Mouse (Mus musculus) CH12.LX (cell line): Measurements from ENCODE around the gene Cacna2d1. TPM values are rescaled to one million over a fixed set of nuclear protein-coding genes. Genes with fewer than 3 reads are reported as not detected.

ENCODE experiments used
- DNase-seq: peaks from one replicate; pipeline ENCODE4 v3.0.0-alpha.2; 2013; ENCODE audit errors: extremely low read depth
- H3K27ac ChIP-seq: 2 replicates; pipeline ENCODE4 v1.5.1; 2012; ENCODE audit warnings: low read depth, mild to moderate bottlenecking, control low read depth, moderate library complexity; ENCODE audit not compliant: insufficient read depth
- H3K27me3 ChIP-seq: replicated peaks from 2 replicates; pipeline ENCODE3; 2012; ENCODE audit warnings: inconsistent platforms
- H3K36me3 ChIP-seq, 2 experiments: replicated peaks in 1 of 2; 2 replicates each; pipeline versions ENCODE3 to v1.6.1; 2012; ENCODE audit warnings: inconsistent platforms in 1 of 2, low read length in 1 of 2, mild to moderate bottlenecking in 1 of 2, mixed read lengths in 1 of 2, moderate library complexity in 1 of 2; ENCODE audit not compliant: control insufficient read depth in 1 of 2, insufficient read depth in 1 of 2
- H3K4me1 ChIP-seq, 2 experiments: 2 replicates each; pipeline ENCODE4 v1.6.1; 2012; ENCODE audit warnings: inconsistent platforms in 1 of 2, moderate library complexity in 1 of 2; ENCODE audit not compliant: insufficient read depth in 2 of 2, control insufficient read depth in 1 of 2
- H3K4me2 ChIP-seq: 2 replicates; pipeline ENCODE4 v1.6.1; 2012; ENCODE audit warnings: low read depth, mild to moderate bottlenecking, control low read depth; ENCODE audit not compliant: poor library complexity, insufficient read depth, severe bottlenecking
- H3K4me3 ChIP-seq, 3 experiments: fragments of 150-350 bp in 1 of 3; sonication (generic) in 1 of 3; replicated peaks in 1 of 3; 2 replicates each; pipeline versions ENCODE3 to v1.5.1; 2011 to 2012; ENCODE audit warnings: low read depth in 2 of 3, low read length in 2 of 3, mild to moderate bottlenecking in 2 of 3, moderate library complexity in 2 of 3, control low read depth in 1 of 3, improper control_type of control experiment in 1 of 3, inconsistent platforms in 1 of 3, mixed read lengths in 1 of 3; ENCODE audit not compliant: poor library complexity in 1 of 3
- H3K79me2 ChIP-seq: replicated peaks from 2 replicates; pipeline ENCODE4 v1.6.1; 2012; ENCODE audit warnings: mild to moderate bottlenecking, moderate library complexity; ENCODE audit not compliant: control insufficient read depth, poor library complexity, insufficient read depth, severe bottlenecking; ENCODE audit errors: extremely low read depth
- H3K9ac ChIP-seq: 2 replicates; pipeline ENCODE4 v1.6.1; 2012; ENCODE audit warnings: low read depth, mild to moderate bottlenecking, control low read depth, moderate library complexity; ENCODE audit not compliant: insufficient read depth
- H3K9me3 ChIP-seq: replicated peaks from 2 replicates; pipeline ENCODE3; 2012; ENCODE audit warnings: low read length, inconsistent platforms, mixed read lengths
- CHD1 ChIP-seq: IDR thresholded peaks from 2 replicates; pipeline ENCODE4 v1.6.1; 2012; ENCODE audit warnings: low read depth, low read length, improper control_type of control experiment, inconsistent platforms
- E2F4 ChIP-seq: IDR thresholded peaks from 2 replicates; pipeline ENCODE4 v1.6.1; 2011; ENCODE audit warnings: low read depth, low read length, improper control_type of control experiment; ENCODE audit not compliant: insufficient replicate concordance
- HCFC1 ChIP-seq: IDR thresholded peaks from 2 replicates; pipeline ENCODE4 v1.6.1; 2012; ENCODE audit warnings: low read depth, mild to moderate bottlenecking, inconsistent platforms, low read length, improper control_type of control experiment
- IRF4 ChIP-seq: IDR thresholded peaks from 2 replicates; pipeline ENCODE4 v1.6.1; 2014; ENCODE audit warnings: low read depth, mild to moderate bottlenecking, inconsistent platforms, low read length, improper control_type of control experiment
- JUND ChIP-seq: conservative IDR thresholded peaks from 2 replicates; pipeline ENCODE4 v1.6.1; 2011; ENCODE audit warnings: low read depth, low read length, improper control_type of control experiment
- KAT2A ChIP-seq: IDR thresholded peaks from 2 replicates; pipeline ENCODE4 v1.6.1; 2012; ENCODE audit warnings: low read length, improper control_type of control experiment, inconsistent platforms; ENCODE audit not compliant: insufficient replicate concordance
- MAX ChIP-seq: IDR thresholded peaks from 2 replicates; pipeline ENCODE4 v1.6.1; 2011; ENCODE audit warnings: low read length, improper control_type of control experiment
- MAZ ChIP-seq: IDR thresholded peaks from 2 replicates; pipeline ENCODE4 v1.6.1; 2012; ENCODE audit warnings: low read depth, mild to moderate bottlenecking, inconsistent platforms, low read length, improper control_type of control experiment, moderate library complexity
- MEF2A ChIP-seq: IDR thresholded peaks from 2 replicates; pipeline ENCODE4 v1.6.1; 2014; ENCODE audit warnings: low read depth, mild to moderate bottlenecking, inconsistent platforms, low read length, improper control_type of control experiment, borderline replicate concordance
- NELFE ChIP-seq: IDR thresholded peaks from 2 replicates; pipeline ENCODE4 v1.6.1; 2011; ENCODE audit warnings: low read depth, low read length, improper control_type of control experiment
- PAX5 ChIP-seq: IDR thresholded peaks from 2 replicates; pipeline ENCODE4 v1.6.1; 2012; ENCODE audit warnings: low read length, inconsistent platforms, mixed read lengths
- POLR2A ChIP-seq: IDR thresholded peaks from 2 replicates; pipeline ENCODE4 v1.6.1; 2011; ENCODE audit warnings: low read depth, mild to moderate bottlenecking, improper control_type of control experiment, low read length
- RAD21 ChIP-seq: IDR thresholded peaks from 2 replicates; pipeline ENCODE4 v1.6.1; 2011; ENCODE audit warnings: low read depth, mild to moderate bottlenecking, low read length, improper control_type of control experiment, moderate library complexity
- RCOR1 ChIP-seq: conservative IDR thresholded peaks from 2 replicates; pipeline ENCODE4 v1.6.1; 2012; ENCODE audit warnings: low read depth, mild to moderate bottlenecking, inconsistent platforms, low read length, improper control_type of control experiment
- SIN3A ChIP-seq: IDR thresholded peaks from 2 replicates; pipeline ENCODE4 v1.6.1; 2012; ENCODE audit warnings: low read length, improper control_type of control experiment, inconsistent platforms
- TCF12 ChIP-seq: IDR thresholded peaks from 2 replicates; pipeline ENCODE4 v1.6.1; 2014; ENCODE audit warnings: low read depth, mild to moderate bottlenecking, inconsistent platforms, low read length, improper control_type of control experiment
- UBTF ChIP-seq: IDR thresholded peaks from 2 replicates; pipeline ENCODE4 v1.6.1; 2012; ENCODE audit warnings: low read depth, mild to moderate bottlenecking, inconsistent platforms, low read length, improper control_type of control experiment, moderate library complexity
- ZC3H11A ChIP-seq: IDR thresholded peaks from 2 replicates; pipeline ENCODE4 v1.6.1; 2012; ENCODE audit warnings: low read depth, mild to moderate bottlenecking, inconsistent platforms, low read length, improper control_type of control experiment
- ZKSCAN1 ChIP-seq: IDR thresholded peaks from 2 replicates; pipeline ENCODE4 v1.6.1; 2012; ENCODE audit warnings: low read depth, inconsistent platforms, low read length, improper control_type of control experiment, borderline replicate concordance
- dilution Hi-C: fragments of 300-500 bp; cut with MboI; formaldehyde crosslinking; loops from 2 replicates; pipeline ENCODE4 v1.14.3; 2020; ENCODE audit warnings: low sequenced_read_pairs; ENCODE audit not compliant: extremely low pct_unique_long_range_greater_than_20kb, extremely low pct_ligation_motif_present
- in situ Hi-C: fragments of 300-500 bp; cut with MboI; formaldehyde crosslinking; loops from 3 replicates; pipeline ENCODE4 v1.14.3; 2019; ENCODE audit warnings: low sequenced_read_pairs, low pct_ligation_motif_present, low pct_unique_long_range_greater_than_20kb, mixed read lengths
- polyA plus RNA-seq: library from polyadenylated mRNA; unstranded; fragments of >175 nt; gene quantifications from 2 replicates; pipeline ENCODE4 v1.2.1, GENCODE M21; 2012; ENCODE audit warnings: low read depth; ENCODE audit not compliant: insufficient read length
- total RNA-seq, 2 experiments: library from RNA; depleted of rRNA; stranded (reverse); fragments of 300-350 nt in 1 of 2; fragments of >200 nt in 1 of 2; gene quantifications; 2 replicates each; pipeline ENCODE4 v1.2.3; 2012 to 2014

Cacna2d1 gene
- total and polyA plus RNA-seq, 3 experiments: 0.13 to 1.3 (median 0.28) TPM

DNA sequence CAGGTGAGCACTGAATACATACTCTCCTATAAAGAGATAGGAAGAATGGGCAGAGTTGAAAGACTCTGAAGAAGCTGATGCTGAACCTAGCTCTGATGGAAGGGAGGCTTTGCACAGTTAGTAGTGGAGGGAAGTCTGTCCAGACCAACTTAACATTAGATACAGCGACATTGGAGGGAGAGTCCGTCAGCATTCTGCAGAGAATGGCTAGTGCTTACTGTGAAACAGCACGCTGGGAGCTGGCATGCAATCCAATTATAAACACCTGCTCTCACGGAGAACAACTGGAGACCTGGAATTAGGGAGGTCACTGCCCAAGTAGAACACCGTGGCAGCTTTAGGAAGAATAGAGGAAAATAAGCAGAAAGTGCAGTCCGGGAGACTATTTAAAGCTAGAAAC, 300.4 kb downstream of the Cacna2d1 start:
- Histone ChIP-seq H3K79me2 (no peaks in the 10 kb centered on the region), H3K4me2 (no peak overlapping the region), H3K36me3 (no peaks in the 10 kb centered on the region), H3K27me3 (no peaks in the 10 kb centered on the region), H3K9me3 (peaks cover 2% of the 10 kb centered on the region), H3K4me1 (no peaks in the 10 kb centered on the region), H3K9ac (no peak overlapping the region), H3K4me3 (no peak overlapping the region), H3K27ac (no peak overlapping the region)
- DNase-seq: no peak
- TF ChIP-seq CHD1 (no peak), RAD21 (no peak), UBTF (no peak), JUND (no peak), HCFC1 (no peak), RCOR1 (no peak)
- in situ Hi-C loops (no loop called here), dilution Hi-C loops (no loop called here)

DNA sequence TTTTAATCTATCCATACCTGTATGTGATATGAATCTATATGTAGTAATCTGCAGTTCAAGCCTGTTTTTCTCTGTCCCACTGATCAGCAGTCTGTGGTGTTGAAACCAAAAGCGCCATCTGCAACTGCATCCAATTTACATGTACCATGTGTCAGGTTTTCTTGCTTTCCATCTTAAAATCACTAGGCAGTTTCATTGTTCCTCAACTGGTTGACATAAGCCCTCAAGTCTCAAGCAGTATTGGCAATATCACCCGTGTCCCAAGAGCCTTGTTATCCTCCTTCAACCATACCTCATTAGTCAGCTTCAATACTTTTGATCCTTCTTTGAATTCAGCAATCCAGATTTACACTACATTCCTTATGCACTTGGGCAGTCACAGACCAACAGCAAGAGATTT, 301.4 kb downstream of the Cacna2d1 start:
- Histone ChIP-seq H3K4me2 (no peak overlapping the region), H3K27ac (no peak overlapping the region), H3K79me2 (no peaks in the 10 kb centered on the region), H3K4me3 (no peak overlapping the region)
- dilution Hi-C loops: no loop called here
- TF ChIP-seq ZC3H11A (no peak), E2F4 (no peak), POLR2A (no peak), MEF2A (no peak), NELFE (no peak), MAZ (no peak), IRF4 (no peak)
- TF ChIP-seq, all 38 proteins: peak for 0
- Histone ChIP-seq H3K4me1 (no peaks in the 10 kb centered on the region), H3K9ac (no peak overlapping the region), H3K36me3 (no peaks in the 10 kb centered on the region), H3K9me3 (peaks cover 2% of the 10 kb centered on the region), H3K27me3 (no peaks in the 10 kb centered on the region)
- in situ Hi-C loops: no loop called here
- DNase-seq: peak; percentile 1

DNA sequence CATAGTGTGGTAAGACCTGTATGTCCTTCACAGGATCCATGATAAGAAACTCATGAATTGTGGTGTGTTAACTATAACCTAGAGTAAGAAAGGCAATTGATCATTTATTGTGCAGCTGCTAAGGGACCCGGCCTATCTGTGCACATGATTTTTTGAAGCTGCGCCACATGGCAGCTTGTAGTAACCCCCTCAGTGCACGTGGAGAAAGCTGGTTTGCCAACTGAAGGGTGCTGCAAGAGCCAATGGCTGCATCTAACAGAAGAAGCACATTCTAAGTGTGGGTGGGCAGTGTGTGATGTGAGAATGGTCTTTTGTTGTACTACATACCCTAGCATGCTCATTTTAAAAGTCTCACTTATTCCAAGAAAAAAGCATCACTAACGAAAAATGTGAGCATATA, 302.1 kb downstream of the Cacna2d1 start:
- Histone ChIP-seq H3K79me2 (no peaks in the 10 kb centered on the region), H3K27me3 (no peaks in the 10 kb centered on the region), H3K4me1 (no peaks in the 10 kb centered on the region), H3K9ac (no peak overlapping the region), H3K4me2 (no peak overlapping the region), H3K27ac (no peak overlapping the region), H3K4me3 (no peak overlapping the region), H3K9me3 (peaks cover 2% of the 10 kb centered on the region), H3K36me3 (no peaks in the 10 kb centered on the region)
- TF ChIP-seq PAX5 (no peak), KAT2A (no peak), TCF12 (no peak), SIN3A (no peak), ZKSCAN1 (no peak), MAX (no peak), UBTF (no peak)
- in situ Hi-C loops: no loop called here
- dilution Hi-C loops: no loop called here
- DNase-seq: no peak
